Mouse (Mus musculus) cortical plate, adult 2 months (tissue): ENCODE results near the gene Tsc2.

Experiments used
- CTCF ChIP-seq: fragments of 200-500 bp; IDR thresholded peaks from 2 replicates; pipeline ENCODE4 v1.5.1; 2011; ENCODE audit warnings: mild to moderate bottlenecking, control low read depth, low read length; ENCODE audit not compliant: insufficient read depth; ENCODE audit errors: extremely low read depth
- POLR2A ChIP-seq: fragments of 200-500 bp; IDR thresholded peaks from 2 replicates; pipeline ENCODE4 v1.6.1; 2011; ENCODE audit warnings: mild to moderate bottlenecking, low read length, control low read depth; ENCODE audit not compliant: insufficient read depth; ENCODE audit errors: extremely low read depth

DNA sequence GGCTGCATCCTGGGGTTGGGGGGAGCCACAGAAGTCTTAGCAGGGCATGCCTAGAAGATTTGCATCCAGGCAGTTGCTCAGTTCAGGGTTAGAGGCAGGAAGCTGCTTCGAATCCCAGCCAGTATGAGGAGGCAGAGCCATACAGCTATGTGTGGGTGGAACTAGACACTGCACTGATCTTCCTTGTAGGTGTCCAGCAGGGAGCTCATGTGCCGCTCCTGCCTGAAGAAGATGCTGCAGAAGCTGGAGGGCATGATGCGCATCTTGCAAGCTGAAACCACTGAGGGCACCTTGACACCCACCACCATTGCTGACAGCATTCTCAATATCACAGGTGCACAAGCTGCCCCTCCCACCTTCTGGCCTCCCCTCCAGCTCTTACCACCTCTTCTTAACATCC is 52.9 kb downstream of the Tsc2 start:
- TF ChIP-seq CTCF (no peak), POLR2A (no peak)
